Mouse (Mus musculus) forebrain, embryonic 11.5 days (tissue): ENCODE measurements around the gene Ubtfl1. TPM values are rescaled to one million over a fixed set of nuclear protein-coding genes. Genes with fewer than 3 reads are reported as not detected.
"Not testable (repeated sequence)": the region's sequence is repeated elsewhere in the genome, so short reads cannot be mapped to it uniquely, and the experiment has no call there.

Experiments
- ATAC-seq: fragments of 200-750 bp; cut with Nextera tagmentation; replicated peaks from 2 replicates; pipeline ENCODE4 v1.8.0; 2017; ENCODE audit warnings: moderate TSS enrichment; ENCODE audit not compliant: low FRiP score
- DNase-seq: peaks from one replicate; pipeline ENCODE4 v3.0.0-alpha.2; 2017; ENCODE audit warnings: low spot score
- H3K27ac ChIP-seq: fragments of 300-500 bp; sonication (generic); 2 replicates; pipeline ENCODE4 v1.5.1; 2014; ENCODE audit warnings: low read depth, low read length
- H3K27me3 ChIP-seq: fragments of 300-500 bp; sonication (generic); 2 replicates; pipeline ENCODE4 v1.6.1; 2014; ENCODE audit warnings: mild to moderate bottlenecking, low read length, mixed read lengths; ENCODE audit not compliant: control insufficient read depth, insufficient read depth
- H3K36me3 ChIP-seq: fragments of 300-500 bp; sonication (generic); 2 replicates; pipeline ENCODE4 v1.6.1; 2014; ENCODE audit warnings: mild to moderate bottlenecking, low read length, moderate library complexity, mixed read lengths; ENCODE audit not compliant: control insufficient read depth, insufficient read depth
- H3K4me1 ChIP-seq: fragments of 300-500 bp; sonication (generic); replicated peaks from 2 replicates; pipeline ENCODE4 v1.6.1; 2014; ENCODE audit warnings: low read length, mixed read lengths; ENCODE audit not compliant: control insufficient read depth, insufficient read depth
- H3K4me2 ChIP-seq: fragments of 300-500 bp; sonication (generic); 2 replicates; pipeline ENCODE4 v1.6.1; 2014; ENCODE audit warnings: low read depth, mild to moderate bottlenecking, low read length, moderate library complexity, mixed read lengths; ENCODE audit not compliant: severe bottlenecking
- H3K4me3 ChIP-seq: fragments of 300-500 bp; sonication (generic); 2 replicates; pipeline ENCODE4 v1.5.1; 2014; ENCODE audit warnings: low read depth, low read length
- H3K9ac ChIP-seq: fragments of 300-500 bp; sonication (generic); 2 replicates; pipeline ENCODE4 v1.6.1; 2014; ENCODE audit warnings: low read length
- H3K9me3 ChIP-seq: fragments of 300-500 bp; sonication (generic); 2 replicates; pipeline ENCODE4 v1.6.1; 2016; ENCODE audit warnings: low read length, mixed read lengths; ENCODE audit not compliant: control insufficient read depth
- WGBS: fragments of 180-500 bp; shearing (Covaris S2); extraction: QIAGEN DNeasy Blood & Tissue Kit; methylation state at CpG from one replicate; pipeline ENCODE4 v1.1.7; 2014; 5-methylcytosine and 5-hydroxymethylcytosine counted together
- polyA plus RNA-seq: library from polyadenylated mRNA; unstranded; fragments of >200 nt; fragmentation: Nextera tagmentation; extraction: Ambion mirVana; gene quantifications from 2 replicates; pipeline ENCODE4 v1.2.1, GENCODE M21; 2014

Ubtfl1 gene
- polyA plus RNA-seq = not detected in 2 replicates

GRCm38 (mm10) chr9:18404118-18404517 lies at the start of gene Ubtfl1:
TSS of gene Ubtfl1 (plus strand) at chr9:18404418.
- no peaks in the 10 kb centered on the region for H3K4me1 ChIP-seq
- no peak for ATAC-seq

GRCm38 (mm10) chr9:18373026-18373425 lies 31.2 kb upstream of the Ubtfl1 start:
- H3K36me3 ChIP-seq, H3K27me3 ChIP-seq, H3K27ac ChIP-seq, H3K9me3 ChIP-seq, H3K4me2 ChIP-seq, H3K4me1 ChIP-seq, H3K9ac ChIP-seq, DNase-seq, H3K4me3 ChIP-seq, ATAC-seq: not testable (repeated sequence)
- 92% methylated on average over 1 of the region's 1 CpGs for WGBS

More at GRCm38 (mm10) chr9:18404118-18404517, at the start of gene Ubtfl1:
- Histone ChIP-seq H3K4me3 (no peak within 1 kb of the TSS), H3K9ac (no peak within 1 kb of the TSS), H3K4me2 (no peak within 1 kb of the TSS), H3K9me3 (no peaks in the 10 kb centered on the region), H3K27ac (no peak within 1 kb of the TSS), H3K36me3 (no peaks in the 10 kb centered on the region), H3K27me3 (no peaks in the 10 kb centered on the region)
- no peak for DNase-seq
- 75% methylated on average over 1 of the region's 1 CpGs for WGBS

GRCm38 (mm10) chr9:18385782-18386181 lies 18.4 kb upstream of the Ubtfl1 start:
- Histone ChIP-seq H3K27ac (no peak overlapping the region), H3K27me3 (no peaks in the 10 kb centered on the region), H3K4me3 (no peak overlapping the region), H3K4me2 (no peak overlapping the region), H3K9ac (no peak overlapping the region), H3K36me3 (no peaks in the 10 kb centered on the region), H3K4me1 (no peaks in the 10 kb centered on the region), H3K9me3 (no peaks in the 10 kb centered on the region)
- DNase-seq (no peak), ATAC-seq (no peak)
- WGBS = 31% methylated on average over 6 of the region's 6 CpGs

DNA sequence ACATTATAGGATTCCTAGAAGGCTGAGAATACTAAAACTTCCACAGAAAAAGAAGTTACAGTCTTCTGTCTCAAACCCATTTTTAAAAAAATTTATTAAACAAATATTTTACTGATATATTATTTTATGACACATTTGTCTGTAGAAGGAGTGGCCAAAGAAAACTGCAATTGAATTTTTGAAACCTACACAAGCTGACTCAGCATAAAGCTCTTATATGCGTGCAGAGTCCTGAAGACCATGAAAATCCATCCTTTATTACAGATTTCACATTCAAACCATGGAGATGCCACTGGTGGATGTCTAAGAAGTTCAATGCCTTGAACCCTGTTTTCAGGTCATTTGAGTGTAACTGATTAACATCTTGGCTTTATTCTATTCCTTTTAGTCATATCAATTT lies 4.6 kb upstream of the Ubtfl1 start:
- H3K4me3 ChIP-seq = no peak overlapping the region
- H3K27me3 ChIP-seq = no peaks in the 10 kb centered on the region
- H3K9me3 ChIP-seq = no peaks in the 10 kb centered on the region
- no peak overlapping the region for H3K27ac ChIP-seq
- H3K4me1 ChIP-seq = no peaks in the 10 kb centered on the region
- no peak overlapping the region for H3K9ac ChIP-seq
- no peak overlapping the region for H3K4me2 ChIP-seq
- no peaks in the 10 kb centered on the region for H3K36me3 ChIP-seq
- ATAC-seq = no peak
- WGBS = 74% methylated on average over 1 of the region's 1 CpGs
- DNase-seq = no peak

DNA sequence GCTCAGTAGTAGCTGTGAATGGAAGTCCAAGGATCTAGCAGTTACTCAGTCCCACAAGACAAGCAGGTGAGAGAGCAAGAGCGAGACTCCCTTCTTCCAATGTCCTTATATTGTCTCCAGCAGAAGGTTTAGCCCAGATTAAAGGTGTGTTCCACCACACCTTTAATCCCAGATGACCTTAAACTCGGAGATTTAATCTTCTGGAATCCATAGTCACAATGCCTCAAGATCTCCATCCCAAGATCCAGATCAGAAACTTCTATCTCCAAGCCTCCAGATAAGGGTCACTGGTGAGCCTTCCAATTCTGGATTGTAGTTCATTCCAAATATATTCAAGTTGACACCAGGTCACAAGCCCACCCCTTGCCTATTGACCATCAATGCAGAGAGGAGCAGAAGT lies 1.3 kb upstream of the Ubtfl1 start, which contains the start of gene Naalad2:
Gene Naalad2, minus strand, starts transcription at position 101 of the 400 bp plus-strand sequence.
- H3K9me3 ChIP-seq, H3K9ac ChIP-seq, H3K36me3 ChIP-seq, H3K4me2 ChIP-seq, H3K27me3 ChIP-seq, H3K4me3 ChIP-seq, ATAC-seq, H3K4me1 ChIP-seq, H3K27ac ChIP-seq, DNase-seq: not testable (repeated sequence)
- WGBS = 89% methylated on average over 2 of the region's 2 CpGs

- H3K27ac ChIP-seq, H3K4me1 ChIP-seq, ATAC-seq, H3K27me3 ChIP-seq, H3K4me3 ChIP-seq, H3K36me3 ChIP-seq, H3K9ac ChIP-seq, DNase-seq, H3K9me3 ChIP-seq, H3K4me2 ChIP-seq: not testable (repeated sequence)
- WGBS = 82% methylated on average over 4 of the region's 4 CpGs
Measured at GRCm38 (mm10) chr9:18412371-18412770, 8.2 kb downstream of the Ubtfl1 start.

DNA sequence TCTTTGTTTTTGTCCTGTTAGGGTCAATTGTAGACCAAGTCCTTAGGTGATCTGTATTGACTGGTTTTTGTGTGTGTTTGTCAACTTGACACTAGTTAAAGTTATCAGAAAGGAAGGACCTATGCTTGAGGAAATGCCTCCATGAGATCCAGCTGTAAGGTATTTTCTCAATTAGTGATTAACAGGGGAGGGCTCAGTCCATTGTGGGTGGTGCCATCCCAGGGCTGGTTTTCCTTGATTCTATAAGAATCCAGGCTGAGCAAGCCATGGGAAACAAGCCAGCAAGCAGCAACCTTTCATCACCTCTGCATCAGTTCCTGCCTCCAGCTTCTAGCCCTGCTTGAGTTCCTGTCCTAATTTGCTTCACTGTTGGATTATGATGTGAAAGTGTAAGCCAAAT lies 26.1 kb downstream of the Ubtfl1 start, which contains the start of gene Mbd3l2:
Gene Mbd3l2, plus strand, starts transcription at position 301 of the 400 bp plus-strand sequence.
- DNase-seq (no peak), ATAC-seq (no peak)
- no peaks in the 10 kb centered on the region for H3K9me3 ChIP-seq
- no peak within 1 kb of the TSS for H3K4me2 ChIP-seq
- no peak within 1 kb of the TSS for H3K4me3 ChIP-seq
- no peaks in the 10 kb centered on the region for H3K27me3 ChIP-seq
- H3K36me3 ChIP-seq = no peaks in the 10 kb centered on the region
- no peak within 1 kb of the TSS for H3K27ac ChIP-seq
- H3K9ac ChIP-seq = no peak within 1 kb of the TSS
- H3K4me1 ChIP-seq = no peaks in the 10 kb centered on the region

GRCm38 (mm10) chr9:18431687-18432086 lies 27.5 kb downstream of the Ubtfl1 start:
- H3K9me3 ChIP-seq = no peaks in the 10 kb centered on the region
- no peaks in the 10 kb centered on the region for H3K27me3 ChIP-seq
- no peaks in the 10 kb centered on the region for H3K36me3 ChIP-seq
- no peak overlapping the region for H3K4me2 ChIP-seq
- no peaks in the 10 kb centered on the region for H3K4me1 ChIP-seq
- ATAC-seq (no peak), DNase-seq (no peak)
- no peak overlapping the region for H3K27ac ChIP-seq
- 87% methylated on average over 10 of the region's 10 CpGs for WGBS
- no peak overlapping the region for H3K9ac ChIP-seq
- H3K4me3 ChIP-seq = no peak overlapping the region

- no peaks in the 10 kb centered on the region for H3K4me1 ChIP-seq
- no peak overlapping the region for H3K4me3 ChIP-seq
- H3K9me3 ChIP-seq = no peaks in the 10 kb centered on the region; the same call in 1 of the 2 replicates
- no peaks in the 10 kb centered on the region for H3K27me3 ChIP-seq
- H3K27ac ChIP-seq = no peak overlapping the region
- ATAC-seq (no peak), DNase-seq (no peak)
- no peak overlapping the region for H3K9ac ChIP-seq
- H3K4me2 ChIP-seq = no peak overlapping the region
- 83% methylated on average over 4 of the region's 4 CpGs for WGBS
- peaks cover 6% of the 10 kb centered on the region; the same call in 1 of the 2 replicates for H3K36me3 ChIP-seq
Measured at GRCm38 (mm10) chr9:18456520-18456919, 52.3 kb downstream of the Ubtfl1 start.
